Mouse (Mus musculus): Measurements from ENCODE around the gene Adipor2.

Adipor2 gene

GRCm38 (mm10) chr6:119417354-119417753 lies at the start of gene Adipor2:
Gene Adipor2, minus strand, starts transcription at chr6:119417704.
- WGBS: 22% methylated on average over 12 of the region's 12 CpGs

DNA sequence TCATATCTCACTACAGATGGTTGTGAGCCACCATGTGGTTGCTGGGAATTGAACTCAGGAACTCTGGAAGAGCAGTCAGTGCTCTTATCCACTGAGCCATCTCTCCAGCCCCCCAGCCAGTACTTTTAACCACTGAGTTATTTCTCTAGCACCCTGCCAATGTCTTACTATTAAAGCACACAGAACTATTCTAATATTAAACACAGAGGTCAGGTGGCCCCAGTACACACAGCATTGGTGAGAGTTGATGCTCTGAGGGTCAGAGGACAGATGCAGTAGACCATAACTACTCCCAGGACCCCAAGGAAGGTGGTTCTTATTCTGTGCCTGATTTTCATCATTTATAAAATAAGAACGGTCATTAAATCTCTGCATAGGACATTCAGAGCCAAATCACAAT lies 48.7 kb upstream of the Adipor2 start:
- 98% methylated on average over 1 of the region's 1 CpGs for WGBS

- 86% methylated on average over 5 of the region's 5 CpGs for WGBS
These were observed 42.9 kb upstream of the Adipor2 start for GRCm38 (mm10) chr6:119460391-119460790.

GRCm38 (mm10) chr6:119459041-119459440 lies 41.5 kb upstream of the Adipor2 start:
- WGBS: 85% methylated on average over 4 of the region's 4 CpGs

DNA sequence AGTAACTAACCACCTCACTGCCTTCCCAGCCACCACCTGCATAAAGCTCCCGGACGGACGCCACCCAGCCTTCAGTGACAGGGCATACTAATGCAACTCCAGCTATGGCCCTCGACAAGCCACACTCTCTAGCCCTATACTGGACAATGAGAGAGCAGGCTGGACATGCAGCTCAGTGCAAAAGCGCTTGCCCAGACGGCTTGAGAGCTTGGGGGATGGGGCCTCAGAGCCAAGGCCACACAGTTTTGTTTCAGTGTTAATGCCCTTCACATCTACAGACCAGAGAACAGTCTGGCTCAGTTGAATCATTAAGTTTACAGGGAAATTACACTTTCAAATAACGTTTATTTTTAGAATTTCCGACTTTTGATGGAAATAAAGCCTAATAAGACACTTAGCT lies 40.7 kb upstream of the Adipor2 start:
- WGBS: 76% methylated on average over 8 of the region's 8 CpGs

GRCm38 (mm10) chr6:119451981-119452499 lies 34.5 kb upstream of the Adipor2 start:
- 2% methylated on average over 15 of the region's 15 CpGs for WGBS

DNA sequence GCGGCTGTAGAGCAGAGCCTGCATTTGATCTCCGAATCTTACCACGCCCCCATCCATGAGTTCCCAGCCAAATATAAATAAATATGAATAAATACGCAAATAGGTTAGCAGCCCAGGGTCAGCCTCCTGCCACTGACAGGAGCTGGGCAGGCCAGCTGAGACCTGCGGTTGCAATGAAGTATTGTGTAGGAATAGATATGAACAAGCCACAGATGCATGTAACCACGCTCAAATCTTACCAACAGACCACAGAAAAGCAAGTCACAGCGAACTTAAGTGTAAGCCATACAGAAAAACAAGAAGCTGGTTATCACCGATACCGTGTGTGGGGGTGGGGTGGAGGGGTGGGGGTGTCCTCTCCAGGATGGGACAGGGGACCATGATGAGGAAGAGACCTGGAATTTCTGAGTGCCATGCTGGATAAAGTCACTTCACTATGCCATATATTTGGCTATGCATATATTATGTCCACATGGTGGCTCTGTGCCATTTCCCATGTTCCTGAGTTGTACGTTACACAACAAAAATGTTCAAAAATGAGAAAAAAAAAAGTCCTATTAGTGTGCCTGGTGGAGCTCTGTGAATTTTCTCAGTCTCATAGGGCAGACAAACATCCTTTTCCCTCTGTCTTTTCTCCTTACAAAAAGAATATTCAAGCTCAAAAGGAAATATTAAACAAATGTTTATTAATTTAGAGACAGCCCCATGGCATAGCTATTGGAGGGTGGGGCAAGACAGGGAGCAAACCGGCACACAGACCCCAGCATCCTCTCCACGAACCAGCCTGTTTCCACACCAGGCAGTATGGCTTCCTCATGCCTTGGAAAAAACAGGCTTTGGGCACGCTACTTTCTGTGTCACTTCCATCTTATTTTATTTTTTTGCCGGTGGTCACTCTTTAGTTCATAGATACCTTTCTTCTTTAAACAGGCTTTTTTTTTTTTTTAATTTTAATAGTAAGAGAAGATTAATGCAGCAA lies 33.8 kb upstream of the Adipor2 start:
- WGBS: 39% methylated on average over 14 of the region's 14 CpGs

DNA sequence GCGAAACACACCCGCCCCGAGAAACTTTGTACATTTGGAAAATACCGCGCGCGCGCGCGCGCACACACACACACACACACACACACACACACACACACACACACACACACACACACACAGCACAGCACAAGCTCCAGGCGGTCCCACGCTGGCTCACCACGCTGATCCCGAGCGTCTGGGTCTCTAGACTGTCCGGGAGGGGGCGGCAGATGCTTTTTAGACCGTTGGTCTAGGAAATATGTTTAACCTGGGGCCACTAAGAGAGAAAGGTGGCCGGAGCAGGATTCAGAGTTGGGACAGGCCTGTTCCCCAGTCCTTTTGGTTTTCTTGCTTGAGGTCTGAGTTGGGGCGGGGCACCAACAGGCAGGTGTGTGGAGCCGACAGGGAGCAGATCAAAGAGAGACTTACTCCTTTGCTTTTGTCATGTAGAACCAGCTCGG lies 31.6 kb upstream of the Adipor2 start:
- 11% methylated on average over 23 of the region's 23 CpGs for WGBS

DNA sequence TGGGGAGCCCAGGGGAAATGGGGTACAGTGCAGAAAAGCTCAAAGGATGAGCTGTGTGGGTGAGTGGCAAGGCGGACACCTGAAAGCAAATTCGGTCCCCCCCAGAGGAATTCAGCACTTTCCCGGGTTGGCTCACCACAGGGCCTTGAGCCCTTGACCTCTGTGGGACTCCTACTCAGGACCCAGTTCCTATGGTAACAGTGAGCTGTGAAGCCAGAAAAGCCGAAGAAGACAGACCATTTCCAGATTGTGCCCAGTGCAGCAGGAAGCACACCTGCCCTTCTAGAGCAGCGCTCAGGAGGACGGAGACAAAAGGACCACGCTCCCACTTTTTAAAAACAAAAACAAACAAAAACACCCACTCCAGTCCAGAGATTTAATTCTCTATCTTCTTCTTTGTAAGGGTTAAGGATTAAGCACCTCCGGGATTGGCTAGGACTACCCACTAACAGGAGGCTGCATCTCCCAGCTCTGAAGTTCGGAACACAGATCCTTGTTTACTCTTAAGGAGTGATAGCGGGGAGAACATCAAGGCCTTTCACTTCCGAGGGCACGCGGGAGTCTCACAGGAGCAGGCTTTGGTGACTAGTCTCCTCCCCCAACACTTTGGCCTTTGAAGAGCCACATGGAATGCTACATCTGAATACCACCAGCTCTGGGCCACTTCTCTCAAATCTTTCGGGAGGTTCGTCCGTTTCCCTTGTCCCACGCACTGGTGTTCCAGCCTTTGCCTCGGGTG lies 31.0 kb upstream of the Adipor2 start:
- 28% methylated on average over 18 of the region's 18 CpGs for WGBS

DNA sequence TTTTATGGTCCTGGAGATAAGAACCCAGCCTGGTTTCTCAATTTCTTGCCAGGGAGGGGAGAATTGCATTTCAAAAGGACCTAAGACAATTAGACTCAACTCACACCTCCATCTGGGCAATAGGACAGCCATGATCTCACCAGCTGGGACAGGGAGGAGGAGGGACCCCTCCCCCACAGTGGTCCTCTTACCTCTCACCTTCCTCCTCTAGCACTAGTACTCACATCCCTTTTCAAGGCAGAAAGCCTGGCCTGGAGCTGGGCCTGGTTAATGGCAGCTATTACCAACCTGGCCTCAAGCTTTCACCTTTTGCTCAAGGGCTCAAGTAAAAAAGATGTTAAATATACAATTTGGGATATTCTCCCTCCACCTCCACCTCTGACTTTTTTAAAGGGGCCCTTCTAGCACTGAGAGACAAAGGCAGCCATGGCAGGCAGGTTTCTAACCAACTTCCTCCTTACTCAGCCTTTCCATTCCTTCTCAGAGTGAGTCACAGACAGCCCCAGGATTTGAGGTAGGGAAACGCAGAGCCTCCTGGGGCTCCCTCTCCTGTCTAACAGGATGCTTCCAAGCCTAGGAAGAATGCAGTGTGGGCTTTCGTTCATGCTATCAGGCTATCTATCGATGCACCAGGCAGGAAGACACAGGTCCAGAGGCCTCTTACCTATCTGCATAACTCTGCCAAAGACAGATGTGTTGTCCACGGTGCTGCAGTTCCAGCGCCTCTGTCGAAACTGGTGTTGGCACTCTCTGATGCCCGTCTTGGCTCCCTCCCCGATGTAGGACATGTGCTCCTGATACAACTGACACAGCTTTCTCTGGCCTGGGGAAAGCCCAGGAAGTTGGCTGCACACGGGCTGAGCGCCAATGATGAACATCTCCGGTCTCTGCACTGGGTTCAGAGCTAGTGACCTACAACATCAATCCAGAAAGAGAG lies 28.4 kb upstream of the Adipor2 start:
- 78% methylated on average over 11 of the region's 11 CpGs for WGBS

DNA sequence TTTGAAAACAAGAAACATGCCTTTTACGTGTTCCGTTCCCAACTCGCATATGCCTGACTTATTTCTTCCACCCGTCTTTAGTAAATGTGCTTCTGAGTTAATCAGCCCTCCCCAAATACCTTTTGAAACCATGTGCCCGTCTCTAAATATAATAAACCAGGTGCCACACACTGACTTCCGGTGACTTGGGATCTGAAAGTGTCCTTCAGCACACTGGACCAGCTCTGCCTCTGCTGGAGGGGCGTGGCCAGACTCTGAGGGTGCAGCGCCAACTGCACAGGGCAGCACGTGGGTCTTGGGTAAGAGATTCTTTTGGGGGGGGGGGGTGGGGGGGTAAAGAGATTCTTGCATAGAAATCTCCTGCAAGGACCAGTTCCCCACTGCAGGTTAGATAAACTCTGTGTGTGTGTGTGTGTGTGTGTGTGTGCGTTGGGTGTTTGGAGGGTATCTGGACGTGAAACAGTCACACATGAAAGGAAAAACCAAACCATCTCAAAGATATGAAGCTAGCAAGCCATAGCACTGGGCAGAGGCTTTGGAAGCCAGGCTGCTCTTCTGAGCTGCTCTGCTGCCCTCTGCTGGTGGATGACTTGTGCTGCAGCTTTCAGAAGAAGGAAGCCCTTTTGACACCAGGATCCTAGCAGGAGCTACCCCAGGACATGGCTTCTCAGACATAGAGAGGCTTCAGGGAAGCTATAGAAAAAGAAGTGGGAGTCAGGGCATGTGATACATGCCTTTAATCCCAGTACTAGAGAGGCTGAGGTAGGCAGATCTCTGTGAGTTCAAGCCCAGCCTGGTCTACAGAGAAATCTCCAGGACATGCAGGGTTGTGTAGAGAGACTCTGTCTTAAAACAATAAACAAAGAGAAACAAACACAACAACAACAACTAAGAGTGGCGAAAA lies 26.5 kb upstream of the Adipor2 start:
- 20% methylated on average over 12 of the region's 12 CpGs for WGBS

DNA sequence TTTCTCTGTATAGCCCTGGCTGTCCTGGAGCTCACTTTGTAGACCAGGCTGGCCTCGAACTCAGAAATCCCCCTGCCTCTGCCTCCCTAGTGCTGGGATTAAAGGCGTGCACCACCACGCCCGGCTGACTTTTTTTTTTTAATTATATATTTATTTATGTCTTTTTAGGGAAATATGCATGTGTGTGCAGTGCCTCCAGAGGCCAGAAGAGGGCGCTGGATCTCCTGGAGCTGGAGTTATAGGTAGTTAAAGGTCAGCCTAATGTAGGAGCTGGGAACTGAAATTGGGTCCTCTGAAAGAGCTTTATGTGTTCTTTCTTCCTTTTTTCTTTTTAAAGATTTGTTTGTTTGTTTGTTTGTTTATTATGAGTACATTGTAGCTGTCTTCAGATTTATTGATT lies 25.2 kb upstream of the Adipor2 start:
- WGBS: 83% methylated on average over 5 of the region's 5 CpGs

- 66% methylated on average over 8 of the region's 8 CpGs for WGBS
These were observed 20.6 kb upstream of the Adipor2 start for GRCm38 (mm10) chr6:119437894-119438761.

DNA sequence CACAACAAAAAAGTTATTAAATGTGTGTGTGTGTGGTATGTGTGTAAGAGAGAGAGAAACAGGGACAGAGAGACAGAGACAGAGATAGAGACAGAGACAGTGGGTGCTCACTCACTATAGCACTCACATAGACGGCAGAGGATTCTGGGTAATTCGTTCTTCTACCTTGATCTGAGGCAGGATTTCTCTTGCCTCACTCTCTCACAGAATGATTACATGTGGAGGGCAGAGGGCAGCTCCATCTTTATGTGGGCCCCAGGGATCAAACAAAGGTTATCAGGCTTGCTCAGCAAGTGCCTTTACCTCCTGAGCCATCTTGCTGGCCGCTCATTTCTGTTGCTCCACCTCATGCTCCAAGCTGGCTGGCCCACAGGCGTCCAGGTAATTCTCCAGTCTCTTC lies 16.9 kb upstream of the Adipor2 start:
- WGBS: 95% methylated on average over 4 of the region's 4 CpGs

- 91% methylated on average over 6 of the region's 6 CpGs for WGBS
These were observed 14.3 kb upstream of the Adipor2 start for GRCm38 (mm10) chr6:119431751-119432324.

GRCm38 (mm10) chr6:119430508-119430907 lies 13.0 kb upstream of the Adipor2 start:
- WGBS: 57% methylated on average over 2 of the region's 2 CpGs

- 97% methylated on average over 13 of the region's 13 CpGs for WGBS
These were observed 11.8 kb upstream of the Adipor2 start for GRCm38 (mm10) chr6:119429311-119429710.

DNA sequence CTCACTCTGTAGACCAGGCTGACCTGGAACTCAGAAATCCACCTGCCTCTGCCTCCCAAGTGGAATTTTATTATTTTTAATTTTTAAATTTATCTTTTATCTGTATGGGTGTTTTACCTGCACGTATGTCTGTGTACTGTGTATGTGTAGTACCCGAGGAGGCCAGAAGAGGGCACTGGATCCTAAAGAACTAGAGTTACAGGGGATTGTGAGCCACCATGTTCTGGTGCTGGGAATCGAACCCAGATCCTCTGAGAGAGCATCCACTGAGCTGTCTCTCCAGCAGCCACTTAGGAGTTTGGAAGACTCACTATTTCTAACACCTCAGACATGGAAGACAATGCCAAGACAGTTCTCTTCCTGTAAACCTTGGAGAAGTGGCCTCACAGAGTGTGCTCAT lies 11.1 kb upstream of the Adipor2 start:
- 89% methylated on average over 3 of the region's 3 CpGs for WGBS

GRCm38 (mm10) chr6:119421001-119421400 lies 3.5 kb upstream of the Adipor2 start:
- 99% methylated on average over 4 of the region's 4 CpGs for WGBS

Measured in cerebral cortex, adult 2 months (tissue).